Mouse (Mus musculus): ENCODE data around the gene Glt1d1. TPM values are rescaled to one million over a fixed set of nuclear protein-coding genes. Genes with fewer than 3 reads are reported as not detected.

Glt1d1 gene
- total and polyA plus RNA-seq, 2 experiments from 2014 or later: 1.3 to 9.6 TPM

DNA sequence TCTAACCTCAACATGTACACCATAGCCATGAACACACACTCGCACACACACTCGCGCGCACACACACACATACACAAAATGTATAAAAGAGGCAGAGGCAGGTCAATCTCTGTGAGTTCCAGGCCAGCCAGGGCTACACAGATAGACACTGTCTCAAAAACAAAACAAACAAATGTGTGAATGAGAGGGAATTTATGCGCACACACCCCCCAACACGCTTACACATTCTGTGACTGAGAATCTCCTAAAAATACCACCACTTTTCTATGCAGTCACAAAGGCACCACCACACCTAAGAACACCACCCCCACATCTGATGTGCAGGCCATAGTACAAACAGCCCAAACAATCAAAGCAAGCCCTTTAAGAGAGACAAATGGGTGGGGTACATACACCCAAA lies 19.7 kb upstream of the Glt1d1 start:
- no peaks in the 10 kb centered on the region for H3K27me3 ChIP-seq (ENCODE audit: insufficient read depth, low read length)
- H3K4me2 ChIP-seq (ENCODE audit: low read depth, low read length, poor library complexity, severe bottlenecking): no peak overlapping the region
- peaks cover 8% of the 10 kb centered on the region for H3K36me3 ChIP-seq (ENCODE audit: insufficient read depth, low read length)
- H3K9ac ChIP-seq (replicated peaks; ENCODE audit: low read length, poor library complexity, severe bottlenecking): no peak overlapping the region
- no peak for ATAC-seq (ENCODE audit: low FRiP score)
- TF ChIP-seq CTCF (IDR thresholded peaks at IDR 0.05): no peak
- no peak overlapping the region for H3K27ac ChIP-seq (ENCODE audit: low read depth, low read length)
- WGBS: 97% methylated on average over 6 of the region's 6 CpGs
- H3K4me1 ChIP-seq (ENCODE audit: insufficient read depth, low read length): peaks cover 20% of the 10 kb centered on the region
- no peaks in the 10 kb centered on the region for H3K9me3 ChIP-seq (ENCODE audit: low read length)
- no peak overlapping the region for H3K4me3 ChIP-seq (ENCODE audit: low read depth, low read length)
- DNase-seq (ENCODE audit: low spot score): no peak

DNA sequence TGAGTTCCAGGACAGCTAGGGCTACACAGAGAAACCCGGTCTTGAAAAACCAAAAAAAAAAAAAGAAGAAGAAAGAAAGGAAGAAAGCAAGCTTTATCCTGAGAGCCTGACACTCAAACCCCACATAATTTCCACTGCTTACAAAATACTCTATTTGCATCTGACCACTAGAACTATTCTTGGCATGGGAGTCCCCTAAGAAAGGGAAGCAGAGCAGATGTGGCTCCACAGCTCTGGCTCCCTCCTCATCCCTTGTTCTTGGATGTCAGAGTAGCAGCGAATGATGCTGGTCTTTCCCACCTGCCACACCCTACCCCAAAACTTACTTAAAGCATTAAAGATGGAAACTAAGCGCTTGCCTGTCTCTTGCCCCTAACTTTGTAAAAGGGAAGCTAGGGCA lies 16.6 kb upstream of the Glt1d1 start:
- 77% methylated on average over 3 of the region's 3 CpGs for WGBS
- no peak overlapping the region for H3K27ac ChIP-seq (ENCODE audit: low read depth, low read length)
- H3K9ac ChIP-seq (replicated peaks; ENCODE audit: low read length, poor library complexity, severe bottlenecking): peak overlapping the region; percentile 98; the same call in 1 of the 2 replicates
- ATAC-seq (ENCODE audit: low FRiP score) (no peak), DNase-seq (ENCODE audit: low spot score) (no peak)
- peak overlapping the region; percentile 98 for H3K4me2 ChIP-seq (ENCODE audit: low read depth, low read length, poor library complexity, severe bottlenecking)
- no peaks in the 10 kb centered on the region for H3K36me3 ChIP-seq (ENCODE audit: insufficient read depth, low read length)
- TF ChIP-seq CTCF (IDR thresholded peaks at IDR 0.05): no peak
- H3K4me1 ChIP-seq (ENCODE audit: insufficient read depth, low read length): peaks cover 20% of the 10 kb centered on the region
- H3K4me3 ChIP-seq (ENCODE audit: low read depth, low read length): peak overlapping the region; percentile 99
- no peaks in the 10 kb centered on the region for H3K9me3 ChIP-seq (ENCODE audit: low read length)
- no peaks in the 10 kb centered on the region for H3K27me3 ChIP-seq (ENCODE audit: insufficient read depth, low read length)

- TF ChIP-seq CTCF (IDR thresholded peaks at IDR 0.05): no peak
- Histone ChIP-seq H3K4me1 (ENCODE audit: insufficient read depth, low read length) (peaks cover 20% of the 10 kb centered on the region), H3K27me3 (ENCODE audit: insufficient read depth, low read length) (no peaks in the 10 kb centered on the region), H3K27ac (ENCODE audit: low read depth, low read length) (no peak overlapping the region), H3K9ac (replicated peaks; ENCODE audit: low read length, poor library complexity, severe bottlenecking) (peak overlapping the region; percentile 98), H3K4me2 (ENCODE audit: low read depth, low read length, poor library complexity, severe bottlenecking) (peak overlapping the region; percentile 98), H3K4me3 (ENCODE audit: low read depth, low read length) (peak overlapping the region; percentile 99), H3K9me3 (ENCODE audit: low read length) (no peaks in the 10 kb centered on the region), H3K36me3 (ENCODE audit: insufficient read depth, low read length) (no peaks in the 10 kb centered on the region)
- DNase-seq (ENCODE audit: low spot score) (no peak), ATAC-seq (ENCODE audit: low FRiP score) (peak; percentile 26; the same call in 1 of the 2 replicates)
- WGBS: 26% methylated on average over 5 of the region's 5 CpGs
These were observed 15.9 kb upstream of the Glt1d1 start for GRCm38 (mm10) chr5:127616151-127616550.

GRCm38 (mm10) chr5:127616884-127617635 lies 15.0 kb upstream of the Glt1d1 start:
- Histone ChIP-seq H3K27ac (ENCODE audit: low read depth, low read length) (peak overlapping the region; percentile 81), H3K4me2 (ENCODE audit: low read depth, low read length, poor library complexity, severe bottlenecking) (peak overlapping the region; percentile 98), H3K9ac (replicated peaks; ENCODE audit: low read length, poor library complexity, severe bottlenecking) (peak overlapping the region; percentile 98), H3K4me1 (ENCODE audit: insufficient read depth, low read length) (peaks cover 20% of the 10 kb centered on the region), H3K4me3 (ENCODE audit: low read depth, low read length) (peak overlapping the region; percentile 99), H3K27me3 (ENCODE audit: insufficient read depth, low read length) (no peaks in the 10 kb centered on the region), H3K9me3 (ENCODE audit: low read length) (no peaks in the 10 kb centered on the region), H3K36me3 (ENCODE audit: insufficient read depth, low read length) (no peaks in the 10 kb centered on the region)
- TF ChIP-seq CTCF (IDR thresholded peaks at IDR 0.05): no peak
- DNase-seq (ENCODE audit: low spot score): peak; percentile 98
- ATAC-seq (ENCODE audit: low FRiP score): peak; percentile 93
- WGBS: under 1% methylated on average over 87 of the region's 91 CpGs

- no peak for TF ChIP-seq CTCF (IDR thresholded peaks at IDR 0.05)
- H3K9me3 ChIP-seq (ENCODE audit: low read length): no peaks in the 10 kb centered on the region
- no peaks in the 10 kb centered on the region for H3K27me3 ChIP-seq (ENCODE audit: insufficient read depth, low read length)
- no peak for ATAC-seq (ENCODE audit: low FRiP score)
- no peak overlapping the region for H3K27ac ChIP-seq (ENCODE audit: low read depth, low read length)
- H3K9ac ChIP-seq (replicated peaks; ENCODE audit: low read length, poor library complexity, severe bottlenecking): no peak overlapping the region
- H3K4me2 ChIP-seq (ENCODE audit: low read depth, low read length, poor library complexity, severe bottlenecking): no peak overlapping the region
- no peaks in the 10 kb centered on the region for H3K36me3 ChIP-seq (ENCODE audit: insufficient read depth, low read length)
- H3K4me3 ChIP-seq (ENCODE audit: low read depth, low read length): no peak overlapping the region
- WGBS: 62% methylated on average over 3 of the region's 3 CpGs
- peaks cover 18% of the 10 kb centered on the region for H3K4me1 ChIP-seq (ENCODE audit: insufficient read depth, low read length)
- no peak for DNase-seq (ENCODE audit: low spot score)
These were observed 13.2 kb upstream of the Glt1d1 start for GRCm38 (mm10) chr5:127618834-127619233.

DNA sequence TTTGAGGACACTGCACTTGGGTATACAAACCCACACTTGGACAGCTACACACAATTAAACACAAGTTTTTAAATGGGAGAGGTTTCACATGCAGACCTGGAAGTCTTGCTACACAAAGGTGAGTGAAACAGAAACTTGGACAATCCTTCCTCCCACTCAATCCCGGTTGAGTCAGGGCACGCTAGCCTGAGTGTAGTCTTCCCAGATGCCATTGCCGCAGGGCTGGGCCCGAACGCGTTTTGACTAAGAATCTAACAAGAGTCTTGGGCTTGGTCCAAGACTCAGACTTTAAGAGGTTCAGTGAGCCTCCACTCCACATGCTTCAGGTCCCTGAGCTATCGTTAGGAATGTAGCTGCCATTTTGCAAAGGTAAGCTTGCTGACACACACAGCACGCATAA lies 11.7 kb upstream of the Glt1d1 start:
- H3K9me3 ChIP-seq (ENCODE audit: low read length): no peaks in the 10 kb centered on the region
- no peak overlapping the region for H3K4me2 ChIP-seq (ENCODE audit: low read depth, low read length, poor library complexity, severe bottlenecking)
- peaks cover 8% of the 10 kb centered on the region for H3K4me1 ChIP-seq (ENCODE audit: insufficient read depth, low read length)
- ATAC-seq (ENCODE audit: low FRiP score): no peak
- no peak overlapping the region for H3K27ac ChIP-seq (ENCODE audit: low read depth, low read length)
- TF ChIP-seq CTCF (IDR thresholded peaks at IDR 0.05): no peak
- no peak overlapping the region for H3K4me3 ChIP-seq (ENCODE audit: low read depth, low read length)
- no peaks in the 10 kb centered on the region for H3K27me3 ChIP-seq (ENCODE audit: insufficient read depth, low read length)
- no peaks in the 10 kb centered on the region for H3K36me3 ChIP-seq (ENCODE audit: insufficient read depth, low read length)
- no peak overlapping the region for H3K9ac ChIP-seq (replicated peaks; ENCODE audit: low read length, poor library complexity, severe bottlenecking)
- WGBS: 82% methylated on average over 8 of the region's 8 CpGs
- DNase-seq (ENCODE audit: low spot score): no peak

Data from midbrain, postnatal 0 days (tissue).